Mouse (Mus musculus) lung, adult 10 weeks (tissue): Measurements from ENCODE around the gene BC049762. TPM values are rescaled to one million over a fixed set of nuclear protein-coding genes. Genes with fewer than 3 reads are reported as not detected.

Experiments used
- polyA plus RNA-seq: library from polyadenylated mRNA; stranded (reverse); fragments of 350-450 nt; fragmentation: Illumina TruSeq; extraction: RNeasy Lipid Tissue Mini Kit (QIAGEN cat#74804); gene quantifications from one replicate; pipeline ENCODE4 v1.2.3, GENCODE M21; 2014; ENCODE audit warnings: low read depth, low replicate concordance; ENCODE audit not compliant: insufficient read depth

The BC049762 gene
- 0.59 TPM for polyA plus RNA-seq

GRCm38 (mm10) chr11:51262342-51263285 lies at the start of gene BC049762:
Gene BC049762 (minus strand): TSS chr11:51263046.

DNA sequence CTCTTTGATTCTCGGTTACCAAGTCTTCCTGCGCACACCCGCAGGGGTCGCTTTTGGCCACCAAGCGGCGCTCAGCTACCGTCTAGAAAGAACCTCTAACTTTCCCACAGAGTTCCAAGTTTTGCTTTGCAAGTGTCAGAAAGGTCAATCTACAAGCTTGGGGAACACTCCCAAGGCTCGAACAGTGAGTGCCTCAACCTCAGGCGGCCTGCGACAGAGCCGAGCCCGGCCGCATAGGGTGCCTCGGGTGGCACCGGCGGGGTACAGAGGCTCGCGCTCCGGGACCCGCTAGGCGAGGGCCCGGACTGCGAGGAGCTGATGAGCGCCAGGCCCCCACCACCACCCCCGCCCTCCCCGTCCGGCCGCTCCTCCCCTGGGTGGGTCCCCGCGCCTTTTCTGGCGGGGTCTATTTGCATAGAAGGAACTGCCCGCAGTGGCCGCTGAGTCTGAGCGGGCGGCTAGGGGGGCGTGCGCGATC lies 26.8 kb upstream of the BC049762 start, which contains the start of gene Col23a1:
Col23a1 (plus strand) TSS at position 357 of the 478 bp plus-strand sequence.

GRCm38 (mm10) chr11:51261680-51262219 lies 1.1 kb downstream of the BC049762 start, which contains the start of gene Clk4:
Gene Clk4 (plus strand): TSS chr11:51261730.

GRCm38 (mm10) chr11:51220308-51220707 lies 42.5 kb downstream of the BC049762 start, which contains the start of gene Gm12569:
Gene Gm12569 (plus strand): TSS chr11:51220473.

Other genes with a start within 250 kb of the BC049762 start
- gene Olfr54, start 248.8 kb downstream of the BC049762 start, polyA plus RNA-seq = not detected
- gene Olfr1375, start 214.9 kb downstream of the BC049762 start, polyA plus RNA-seq = not detected
- gene Zfp354a, start 203.8 kb downstream of the BC049762 start, polyA plus RNA-seq = 2.3 TPM
- gene Gm12569, start 42.6 kb downstream of the BC049762 start, polyA plus RNA-seq = not detected
- 49.4 TPM for gene Clk4, start 1.3 kb downstream of the BC049762 start, polyA plus RNA-seq
- gene Col23a1, start 26.9 kb upstream of the BC049762 start, polyA plus RNA-seq = 16.3 TPM